Mouse (Mus musculus) CH12.LX (cell line): ENCODE data around the gene Gse1.

ENCODE experiments used
- CTCF ChIP-seq, 2 experiments: IDR thresholded peaks in 1 of 2; conservative IDR thresholded peaks in 1 of 2; 2 replicates each; pipeline ENCODE4 v1.5.1; 2011 to 2012; ENCODE audit warnings: low read depth in 2 of 2, low read length in 2 of 2, improper control_type of control experiment in 1 of 2, inconsistent platforms in 1 of 2, mild to moderate bottlenecking in 1 of 2, moderate library complexity in 1 of 2
- JUND ChIP-seq: conservative IDR thresholded peaks from 2 replicates; pipeline ENCODE4 v1.6.1; 2011; ENCODE audit warnings: low read depth, low read length, improper control_type of control experiment
- MAX ChIP-seq: IDR thresholded peaks from 2 replicates; pipeline ENCODE4 v1.6.1; 2011; ENCODE audit warnings: low read length, improper control_type of control experiment
- RCOR1 ChIP-seq: conservative IDR thresholded peaks from 2 replicates; pipeline ENCODE4 v1.6.1; 2012; ENCODE audit warnings: low read depth, mild to moderate bottlenecking, inconsistent platforms, low read length, improper control_type of control experiment

- TF ChIP-seq RCOR1 (no peak), CTCF (conservative IDR thresholded peaks at IDR 0.05 in 1 of 2, IDR thresholded peaks at IDR 0.05 in 1 of 2; ENCODE audit: low read depth in 2 of 2, low read length in 2 of 2) (no peak), JUND (no peak), MAX (no peak)
Observed at GRCm38 (mm10) chr8:120335262-120336086, 107.2 kb downstream of the Gse1 start.
